Mouse (Mus musculus) megakaryocyte progenitor cell, adult 5-6 weeks (primary cell): ENCODE measurements at regions not wholly inside any gene's neighbourhood (a gene's known extent, or its start where the extent isn't known, plus 50 kb on each side); places are given as distances from the start of the nearest gene placed in this dataset.

Experiments
- ATAC-seq: replicated peaks from 2 replicates; pipeline ENCODE4 v1.8.0; 2016; ENCODE audit warnings: mild to moderate bottlenecking, moderate TSS enrichment, inconsistent platforms; ENCODE audit not compliant: poor library complexity

GRCm38 (mm10) chr2:124718985-124719384 lies 348.9 kb upstream of the Slc24a5 start:
- ATAC-seq = no peak

- peak; percentile 79 for ATAC-seq
Observed at GRCm38 (mm10) chr2:124719820-124720478, 348.0 kb upstream of the Slc24a5 start.

- ATAC-seq = no peak
Observed at GRCm38 (mm10) chr2:124720593-124721445, 347.1 kb upstream of the Slc24a5 start.

- ATAC-seq = no peak
Observed at GRCm38 (mm10) chr2:124724171-124724570, 343.8 kb upstream of the Slc24a5 start.

- ATAC-seq = no peak
Observed at GRCm38 (mm10) chr2:124724827-124725480, 343.0 kb upstream of the Slc24a5 start.

- ATAC-seq = no peak
Observed at GRCm38 (mm10) chr2:124727979-124728378, 339.9 kb upstream of the Slc24a5 start.

- ATAC-seq = peak; percentile 99
Observed at GRCm38 (mm10) chr2:124732593-124732992, 335.3 kb upstream of the Slc24a5 start.

- peak; percentile 65 for ATAC-seq
Observed at GRCm38 (mm10) chr2:124740848-124741247, 327.1 kb upstream of the Slc24a5 start.

- ATAC-seq = no peak
Observed at GRCm38 (mm10) chr2:124742964-124743363, 325.0 kb upstream of the Slc24a5 start.

GRCm38 (mm10) chr2:124745045-124745444 lies 322.9 kb upstream of the Slc24a5 start:
- no peak for ATAC-seq

- ATAC-seq = no peak
Observed at GRCm38 (mm10) chr2:124747119-124747518, 320.8 kb upstream of the Slc24a5 start.

- no peak for ATAC-seq
Observed at GRCm38 (mm10) chr2:124747627-124748026, 320.3 kb upstream of the Slc24a5 start.

GRCm38 (mm10) chr2:124751832-124752231 lies 316.1 kb upstream of the Slc24a5 start:
- peak; percentile 56 for ATAC-seq

GRCm38 (mm10) chr2:124753717-124754116 lies 314.2 kb upstream of the Slc24a5 start:
- ATAC-seq = peak; percentile 80

GRCm38 (mm10) chr2:124755244-124755643 lies 312.7 kb upstream of the Slc24a5 start:
- peak; percentile 73 for ATAC-seq

GRCm38 (mm10) chr2:124758992-124759391 lies 308.9 kb upstream of the Slc24a5 start:
- no peak for ATAC-seq

- ATAC-seq = no peak
Observed at GRCm38 (mm10) chr2:124763650-124764049, 304.3 kb upstream of the Slc24a5 start.

- ATAC-seq = no peak
Observed at GRCm38 (mm10) chr2:124764186-124764910, 303.6 kb upstream of the Slc24a5 start.

GRCm38 (mm10) chr2:124769267-124769967 lies 298.5 kb upstream of the Slc24a5 start:
- no peak for ATAC-seq

GRCm38 (mm10) chr2:124770028-124770427 lies 297.9 kb upstream of the Slc24a5 start:
- no peak for ATAC-seq
